Mouse (Mus musculus) mature B cell (primary cell): ENCODE measurements around the gene Slf2.

ENCODE experiments used
- in situ Hi-C: fragments of 300-500 bp; cut with MboI; formaldehyde crosslinking; loops from 2 replicates; pipeline ENCODE4 v1.14.3; 2019

Gene Slf2

GRCm38 (mm10) chr19:45007425-45008191, 76.7 kb downstream of the Slf2 start:
- in situ Hi-C loops = no loop called here

- in situ Hi-C loops = no loop called here
Measured at GRCm38 (mm10) chr19:45010646-45011045, 79.7 kb downstream of the Slf2 start.

- in situ Hi-C loops = no loop called here
Measured at GRCm38 (mm10) chr19:45012219-45012618, 81.3 kb downstream of the Slf2 start.

- in situ Hi-C loops = no loop called here
Measured at GRCm38 (mm10) chr19:45012636-45013035, 81.7 kb downstream of the Slf2 start.

GRCm38 (mm10) chr19:45013581-45014225, 82.8 kb downstream of the Slf2 start:
- in situ Hi-C loops = no loop called here

- in situ Hi-C loops = no loop called here
Measured at GRCm38 (mm10) chr19:45014335-45014971, 83.5 kb downstream of the Slf2 start, which contains the start of gene Lzts2. Lzts2 (plus strand) TSS chr19:45014414.

GRCm38 (mm10) chr19:45014981-45015402, 84.0 kb downstream of the Slf2 start:
- in situ Hi-C loops = no loop called here

GRCm38 (mm10) chr19:45015518-45016281, 84.7 kb downstream of the Slf2 start:
- in situ Hi-C loops = no loop called here

- in situ Hi-C loops = no loop called here
Measured at GRCm38 (mm10) chr19:45016341-45017215, 85.6 kb downstream of the Slf2 start.

- in situ Hi-C loops = no loop called here
Measured at GRCm38 (mm10) chr19:45017216-45017771, 86.3 kb downstream of the Slf2 start.

- in situ Hi-C loops = no loop called here
Measured at GRCm38 (mm10) chr19:45017909-45018308, 87.0 kb downstream of the Slf2 start.

- in situ Hi-C loops = no loop called here
Measured at GRCm38 (mm10) chr19:45018351-45018831, 87.4 kb downstream of the Slf2 start.

GRCm38 (mm10) chr19:45020348-45020747, 89.4 kb downstream of the Slf2 start:
- in situ Hi-C loops = no loop called here

GRCm38 (mm10) chr19:45021362-45021761, 90.4 kb downstream of the Slf2 start:
- in situ Hi-C loops = no loop called here

- in situ Hi-C loops = no loop called here
Measured at GRCm38 (mm10) chr19:45023993-45024392, 93.0 kb downstream of the Slf2 start.

- in situ Hi-C loops = no loop called here
Measured at GRCm38 (mm10) chr19:45024775-45025174, 93.8 kb downstream of the Slf2 start.

GRCm38 (mm10) chr19:45025937-45026568, 95.1 kb downstream of the Slf2 start:
- in situ Hi-C loops = no loop called here

GRCm38 (mm10) chr19:45026958-45027670, 96.2 kb downstream of the Slf2 start:
- in situ Hi-C loops = no loop called here

- in situ Hi-C loops = no loop called here
Measured at GRCm38 (mm10) chr19:45027848-45028247, 96.9 kb downstream of the Slf2 start.
